Mouse (Mus musculus) right cerebral cortex, postnatal 4 days (tissue): ENCODE measurements around the gene Agpat4.

Source experiments
- DNase-seq: peaks from one replicate; pipeline ENCODE4 v3.0.0-alpha.2; 2022

Agpat4 gene

DNA sequence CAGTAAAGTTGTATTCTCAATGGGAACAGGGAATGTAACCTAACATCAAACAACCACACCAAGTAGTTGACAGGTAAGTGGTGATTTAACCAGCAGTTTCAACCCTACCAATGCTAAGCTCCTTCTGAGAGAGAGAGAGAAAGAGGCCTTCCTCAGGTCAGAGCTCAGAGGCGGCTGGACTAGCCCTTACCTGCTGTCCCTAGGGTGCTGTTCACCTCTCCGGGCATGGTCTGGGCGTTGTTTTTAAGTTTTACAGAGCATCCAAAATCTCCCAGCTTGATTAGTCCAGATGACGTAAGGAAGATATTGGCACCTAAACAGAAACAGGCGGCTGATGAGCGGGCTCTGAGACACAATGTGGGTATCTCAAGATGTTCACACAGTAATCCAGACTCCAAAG, 114.2 kb downstream of the Agpat4 start:
- DNase-seq = no peak

GRCm38 (mm10) chr17:12240701-12241100, 122.2 kb downstream of the Agpat4 start:
- DNase-seq = no peak

GRCm38 (mm10) chr17:12249783-12250504, 131.4 kb downstream of the Agpat4 start:
- peak; percentile 27 for DNase-seq

DNA sequence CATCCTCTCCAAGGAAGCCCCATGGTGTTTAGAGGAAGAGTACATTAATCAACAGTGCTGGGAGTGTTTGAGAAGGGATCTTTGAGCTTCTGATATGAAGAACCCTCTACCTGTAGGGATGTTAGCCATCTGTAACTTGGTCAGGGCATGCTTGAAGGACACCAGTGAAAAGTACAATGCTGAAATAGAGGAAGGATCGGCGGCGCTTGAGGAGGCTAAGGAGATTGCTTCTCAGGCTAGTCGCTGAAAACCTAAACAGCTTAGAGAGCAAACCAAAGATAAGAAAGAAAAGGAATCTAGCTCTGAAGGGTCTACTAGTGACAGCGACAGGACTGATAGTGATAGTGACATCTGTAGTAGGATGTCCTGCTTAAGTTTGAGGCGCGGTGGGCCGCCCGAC, 132.1 kb downstream of the Agpat4 start:
- no peak for DNase-seq

GRCm38 (mm10) chr17:12256142-12256541, 137.6 kb downstream of the Agpat4 start:
- no peak for DNase-seq

- no peak for DNase-seq
Observed at GRCm38 (mm10) chr17:12258517-12258916, 140.0 kb downstream of the Agpat4 start.

DNA sequence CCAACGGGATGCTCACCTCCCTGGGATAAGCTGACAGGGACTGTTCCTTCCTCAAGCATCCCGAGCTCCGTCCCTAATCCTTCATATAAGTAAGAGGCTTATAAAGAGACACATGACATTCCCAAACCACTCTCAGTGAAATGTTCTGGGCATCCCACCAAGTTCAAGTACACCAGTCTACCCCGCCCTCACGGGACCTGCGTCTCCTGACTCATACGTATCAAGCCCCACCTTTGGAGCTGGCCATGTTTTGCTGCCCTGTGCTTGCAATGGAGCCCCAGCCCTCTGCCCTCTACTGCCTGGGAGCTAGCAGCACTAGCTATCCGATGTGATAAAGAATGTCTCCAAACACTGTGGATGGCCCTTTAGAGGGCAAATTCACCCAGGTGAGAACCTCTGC, 141.5 kb downstream of the Agpat4 start:
- no peak for DNase-seq

DNA sequence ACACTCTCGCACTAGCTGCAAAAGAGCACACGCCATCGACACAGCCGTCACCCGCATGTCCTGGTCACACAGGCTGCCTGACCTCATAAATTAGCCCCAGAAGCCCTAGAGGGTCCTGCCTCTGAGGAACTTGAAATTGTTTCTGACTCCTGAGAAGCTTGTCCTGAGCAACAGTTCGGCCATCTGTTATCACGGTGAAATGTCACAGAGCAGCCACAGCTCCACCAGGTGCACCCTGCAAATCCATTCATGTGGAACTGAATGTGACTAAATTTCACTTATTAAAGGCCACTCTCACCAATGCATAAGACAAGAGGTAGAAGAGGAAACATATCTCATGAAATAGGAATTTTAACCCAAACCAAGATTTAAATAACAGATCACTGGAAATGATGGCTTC, 142.9 kb downstream of the Agpat4 start:
- no peak for DNase-seq

- no peak for DNase-seq
Observed at GRCm38 (mm10) chr17:12261887-12262286, 143.4 kb downstream of the Agpat4 start.

- no peak for DNase-seq
Observed at GRCm38 (mm10) chr17:12262851-12263250, 144.3 kb downstream of the Agpat4 start.

DNA sequence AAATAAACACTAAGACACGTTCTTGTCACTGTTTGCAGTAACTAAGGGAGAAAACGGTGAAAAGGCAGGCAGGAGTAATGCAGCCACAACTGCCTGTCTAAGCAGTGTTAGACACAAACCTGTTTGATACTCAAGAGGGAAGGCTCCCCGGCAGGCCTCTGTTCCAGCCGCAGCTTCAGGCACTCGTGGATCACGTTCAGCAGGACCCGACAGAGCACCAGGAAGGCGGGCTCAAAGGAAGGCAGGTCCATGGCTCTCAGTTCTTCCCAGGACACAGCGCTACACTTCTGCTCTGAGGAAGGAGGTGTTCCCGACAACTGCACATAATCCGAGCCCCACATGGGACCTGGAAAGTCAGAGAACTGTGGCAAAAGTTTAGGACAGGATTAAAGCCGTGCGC, 145.3 kb downstream of the Agpat4 start:
- DNase-seq = no peak

DNA sequence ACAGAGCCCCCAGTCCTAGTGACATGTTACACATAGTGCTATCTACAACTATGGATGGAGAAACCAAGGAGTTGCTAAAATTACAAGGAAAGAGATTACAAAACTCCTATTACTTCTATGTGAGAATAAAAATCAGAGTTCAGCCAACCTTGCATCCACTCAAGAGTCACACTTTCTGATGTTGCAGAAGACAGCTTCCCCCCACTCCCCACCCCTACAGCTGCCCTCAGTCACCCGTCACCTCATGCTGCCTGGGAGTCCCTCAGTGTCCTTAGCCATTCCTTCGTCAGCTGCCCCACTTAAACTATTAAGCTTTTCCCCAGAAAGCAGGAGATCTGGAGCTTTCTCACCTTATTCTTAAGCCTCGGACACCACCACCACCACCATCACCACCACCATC, 145.8 kb downstream of the Agpat4 start:
- DNase-seq = no peak

DNA sequence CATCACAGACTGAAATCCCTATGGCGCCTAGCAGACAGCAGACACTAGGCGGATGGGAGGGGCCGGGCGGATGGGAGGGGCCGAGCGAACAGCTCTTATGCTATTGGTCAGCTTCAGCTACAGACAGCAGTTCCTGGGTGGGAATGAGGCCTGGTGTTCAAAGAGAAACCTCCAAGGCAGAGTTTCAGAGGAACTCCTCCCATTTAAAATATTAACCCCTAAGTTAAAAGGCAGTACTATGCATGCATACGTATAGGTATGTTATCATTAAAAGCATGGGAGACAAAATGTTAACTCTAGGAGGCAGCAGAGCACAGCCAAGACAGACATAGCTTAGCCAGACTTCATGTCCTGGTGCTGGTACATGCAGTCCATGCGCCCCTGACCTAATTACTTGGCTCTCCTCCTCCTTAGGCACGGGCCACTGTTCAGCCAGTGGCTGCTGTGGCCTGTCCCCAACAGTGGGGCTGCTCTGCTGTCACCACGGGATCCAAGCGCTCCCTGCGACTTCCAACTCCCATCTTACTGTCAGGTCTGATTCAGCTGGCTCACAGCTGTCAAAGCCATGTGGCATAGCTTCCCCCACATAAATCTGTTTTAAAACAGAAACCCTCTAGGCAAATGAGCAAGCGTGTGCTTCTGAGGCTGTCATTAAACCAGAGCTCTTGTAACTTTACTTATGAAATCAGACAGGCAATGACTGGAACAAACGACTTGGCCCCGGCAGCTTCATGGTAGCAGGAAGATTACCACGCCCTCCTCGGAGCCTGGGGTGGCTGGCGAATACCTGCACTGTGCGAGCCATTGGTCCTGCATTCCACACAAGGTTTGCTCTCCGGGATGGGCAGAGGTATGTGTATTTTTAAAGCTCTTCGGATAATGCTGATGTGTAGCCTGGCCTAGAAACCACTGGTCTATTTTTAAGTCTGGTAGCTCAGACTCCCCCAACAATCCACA, 147.7 kb downstream of the Agpat4 start:
- DNase-seq = peak; percentile 31

DNA sequence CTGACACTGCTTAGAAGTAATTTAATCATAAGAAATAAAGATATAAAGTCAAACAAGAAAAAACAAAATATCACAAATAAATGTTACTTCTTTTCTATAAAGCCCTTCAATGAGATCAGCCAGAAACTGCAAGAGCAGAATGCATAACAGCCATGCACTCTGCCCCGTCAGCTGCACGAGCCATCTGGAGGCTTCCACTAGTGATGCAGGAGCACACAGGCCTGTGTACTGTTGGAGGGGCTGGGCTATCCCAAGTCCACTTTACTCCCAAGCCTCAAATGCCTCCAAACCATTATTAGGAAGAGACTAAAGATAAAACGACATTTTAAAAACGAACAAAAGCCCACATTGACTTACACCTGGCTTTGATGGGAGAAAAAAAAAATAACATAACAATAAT, 149.6 kb downstream of the Agpat4 start:
- DNase-seq = no peak

DNA sequence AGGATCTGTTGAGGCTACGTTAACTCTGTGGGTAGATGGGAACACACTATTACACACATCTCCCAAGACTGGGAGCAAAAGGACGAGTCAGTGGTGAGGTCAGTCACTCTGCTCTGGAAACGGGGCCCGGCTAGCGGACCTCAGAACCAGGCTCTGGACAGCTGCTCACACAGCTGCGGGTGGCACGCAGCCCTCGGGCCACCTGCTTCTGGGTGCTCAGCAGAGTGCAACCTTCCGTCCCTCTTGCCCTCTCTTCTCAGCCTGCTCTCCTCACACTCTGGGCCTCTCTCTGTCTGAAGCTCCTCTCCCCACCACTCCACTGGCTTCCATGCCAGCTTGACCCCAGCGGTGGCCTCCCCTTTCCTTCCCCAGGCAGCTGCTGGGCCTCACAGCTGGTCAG, 150.0 kb downstream of the Agpat4 start:
- no peak for DNase-seq
